ENCODE assay signal across 13 mouse cellular contexts in the genomic region with DNA sequence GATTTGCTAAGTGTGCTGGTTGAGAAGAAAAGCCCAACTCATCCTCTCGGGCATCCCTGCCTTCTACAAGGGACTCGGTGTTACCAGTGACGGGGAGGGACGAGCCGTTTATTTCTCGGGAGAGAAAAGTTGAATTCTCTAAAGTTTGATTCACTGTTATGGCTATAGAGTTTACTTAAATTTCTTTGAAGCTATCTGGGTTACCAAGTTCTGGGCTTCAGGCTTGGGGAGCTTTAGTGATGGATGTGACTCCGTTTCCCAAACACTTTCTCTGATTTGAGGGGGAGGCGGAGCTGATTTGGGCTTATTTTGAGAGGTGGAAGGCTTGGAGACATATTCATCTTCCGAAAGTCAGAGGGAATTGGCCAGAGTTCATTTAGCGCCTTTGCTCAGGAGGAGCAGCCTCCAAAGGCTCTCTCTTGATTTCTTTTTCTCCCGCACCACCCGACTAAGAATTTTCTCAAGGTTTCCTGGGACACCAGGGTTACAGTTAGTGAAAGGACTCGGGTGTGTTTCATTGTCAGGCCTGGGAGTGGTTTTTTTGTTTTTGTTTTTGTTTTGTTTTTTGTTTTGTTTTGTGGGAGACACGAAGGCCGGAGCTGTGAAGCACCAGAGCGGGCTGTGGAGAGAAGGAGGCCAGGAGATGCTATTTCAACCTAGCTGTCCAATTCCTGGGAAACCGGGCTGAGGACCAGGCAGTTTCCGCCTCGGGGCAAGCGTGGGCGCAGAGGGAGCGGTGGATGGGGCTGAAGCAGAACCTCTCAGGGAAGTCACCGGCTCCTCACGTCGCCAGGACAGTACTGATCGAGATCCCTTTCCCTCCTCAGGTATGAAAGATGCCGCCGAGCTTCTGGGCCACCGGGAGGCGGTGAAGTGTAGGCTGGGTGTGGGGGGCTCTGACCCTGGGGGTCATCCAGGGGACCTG. TPM values are rescaled to one million over a fixed set of nuclear protein-coding genes. Genes with fewer than 3 reads are reported as not detected.
DNase-seq lines count a peak whose midpoint lies in the region; ATAC-seq and TF ChIP-seq lines count a peak whose summit lies in the region.
"Had no signal": no experiment of that assay in that cellular context is flagged by ENCODE, and none has a peak within 500 bp of the region (broad histone marks: within the 10 kb centered on the region; RNA-seq: fewer than 3 reads in every experiment).

No protein-coding gene starts in this region.

- ATAC-seq in forebrain, postnatal 0 days: 0 out of 2 replicates have a peak, but pooled peaks have one; percentile 4
- 0 out of 2 replicates have a peak, but pooled peaks have one; percentile 28 for ATAC-seq in midbrain, embryonic 13.5 days
- no peak for ATAC-seq in frontal cortex, adult (ENCODE audit: low TSS enrichment)
- ATAC-seq: liver, postnatal 0 days had no signal

- no peak overlapping the region for H3K4me3 ChIP-seq in forebrain, postnatal 0 days (ENCODE audit: low read depth, low read length)
- peak overlapping the region; percentile 23 for H3K4me3 ChIP-seq in midbrain, embryonic 13.5 days (replicated peaks)

- no peaks in the 10 kb centered on the region for H3K36me3 ChIP-seq in forebrain, postnatal 0 days (ENCODE audit: insufficient read depth)
- H3K36me3 ChIP-seq in midbrain, embryonic 13.5 days: no peaks in the 10 kb centered on the region

- H3K27me3 ChIP-seq in forebrain, postnatal 0 days (ENCODE audit: insufficient read depth, low read length): peaks cover 69% of the 10 kb centered on the region
- peaks cover 82% of the 10 kb centered on the region for H3K27me3 ChIP-seq in midbrain, embryonic 13.5 days
- H3K27me3 ChIP-seq: CH12.LX had no signal

- no peaks in the 10 kb centered on the region for H3K9me3 ChIP-seq in forebrain, postnatal 0 days (ENCODE audit: low read length)
- H3K9me3 ChIP-seq in midbrain, embryonic 13.5 days: no peaks in the 10 kb centered on the region

- H3K9ac ChIP-seq in forebrain, postnatal 0 days: no peak overlapping the region
- no peak overlapping the region; the same call in 1 of the 2 replicates for H3K9ac ChIP-seq in midbrain, embryonic 13.5 days (replicated peaks)
- H3K9ac ChIP-seq: liver, postnatal 0 days had no signal

- intact Hi-C loops in left cerebral cortex, postnatal 4 days (cut with DNase I): no loop called here

- H3K4me1 ChIP-seq in forebrain, postnatal 0 days (ENCODE audit: insufficient read depth): no peaks in the 10 kb centered on the region
- peaks cover 6% of the 10 kb centered on the region; the same call in 1 of the 2 replicates for H3K4me1 ChIP-seq in midbrain, embryonic 13.5 days (replicated peaks)

- DNase-seq in left cerebral cortex, postnatal 4 days: peak; percentile 17
- DNase-seq in left cerebral cortex, adult 18-20 months (ENCODE audit: low spot score in 2 of 2): no peak
- peak; percentile 60 for DNase-seq in forebrain, postnatal 0 days
- no peak for DNase-seq in spleen, postnatal 4 days (ENCODE audit: low spot score in 2 of 2)
- no peak for DNase-seq in urinary bladder, adult 2 months (ENCODE audit: low spot score)
- DNase-seq: kidney, adult 8-10 months; liver, postnatal 0 days had no signal

- WGBS in forebrain, postnatal 0 days: 2% methylated on average over 30 of the region's 30 CpGs
- 1% methylated on average over 30 of the region's 30 CpGs for WGBS in midbrain, embryonic 13.5 days

- H3K4me2 ChIP-seq in forebrain, postnatal 0 days (ENCODE audit: low read depth): no peak overlapping the region
- no peak overlapping the region for H3K4me2 ChIP-seq in midbrain, embryonic 13.5 days (replicated peaks)

- TF ChIP-seq CTCF in forebrain, postnatal 0 days (IDR thresholded peaks at IDR 0.05; ENCODE audit: low read depth): no peak

- no peak overlapping the region for H3K27ac ChIP-seq in forebrain, postnatal 0 days (ENCODE audit: low read depth, low read length)
- H3K27ac ChIP-seq in midbrain, embryonic 13.5 days: peak overlapping the region; percentile 39; the same call in 1 of the 2 replicates

RNA-seq across cellular contexts. Expression of gene Otp, which starts 1.1 kb away (rescaled TPM):
- 1 to 10 TPM in 1 of 2 experiments, under 1 TPM in 1; 0.14 to 1.4 TPM for total RNA-seq in left cerebral cortex, postnatal 4 days (2021)
- under 1 TPM in 1 of 2 experiments, not detected in 1; 0.12 TPM for total RNA-seq in left cerebral cortex, adult 18-20 months (2021)
- total RNA-seq in forebrain, postnatal 0 days (2014; rRNA removed): 1.1 and 4.3 TPM in 2 replicates
- polyA plus RNA-seq in forebrain, postnatal 0 days (2015; fragmentation: Nextera tagmentation; extraction: Ambion mirVana): 0.57 and 1.5 TPM in 2 replicates
- 5.3 and 5.4 TPM in 2 replicates for polyA plus RNA-seq in midbrain, embryonic 13.5 days (2015; fragmentation: Nextera tagmentation; extraction: Ambion mirVana)
- not detected in 2 replicates for polyA plus RNA-seq in urinary bladder, adult 2 months (2012; rRNA removed)
- total RNA-seq: CH12.LX; granulocyte monocyte progenitor cell, adult 5-6 weeks; heart, postnatal 25 days; megakaryocyte-erythroid progenitor cell, adult 5-6 weeks had no signal
- polyA plus RNA-seq: liver, postnatal 0 days had no signal

Comparison
In these comparisons a context has a peak if more than half of its experiments do, and no peak if none do; other contexts are left out.
1. DNase-seq: peak in left cerebral cortex, postnatal 4 days (single experiment) and forebrain, postnatal 0 days (single experiment); none in left cerebral cortex, adult 18-20 months (0 of 2), spleen, postnatal 4 days (0 of 2) and urinary bladder, adult 2 months (single experiment).